Mouse (Mus musculus) neural tube, embryonic 11.5 days (tissue): ENCODE measurements around the gene Stk38l. TPM values are rescaled to one million over a fixed set of nuclear protein-coding genes. Genes with fewer than 3 reads are reported as not detected.

Source experiments
- ATAC-seq: fragments of 200-750 bp; cut with Nextera tagmentation; 2 replicates; pipeline ENCODE4 v1.8.0; 2017; ENCODE audit warnings: moderate number of reproducible peaks, mild to moderate bottlenecking, moderate TSS enrichment, moderate library complexity; ENCODE audit not compliant: insufficient read depth, low FRiP score, low TSS enrichment
- DNase-seq: peaks from one replicate; pipeline ENCODE4 v3.0.0-alpha.2; 2015; ENCODE audit warnings: low spot score
- H3K27ac ChIP-seq: fragments of 300-500 bp; sonication (generic); 2 replicates; pipeline ENCODE4 v1.5.1; 2014; ENCODE audit warnings: low read depth, mild to moderate bottlenecking, low read length
- H3K27me3 ChIP-seq: fragments of 300-500 bp; sonication (generic); 2 replicates; pipeline ENCODE4 v1.6.1; 2014; ENCODE audit warnings: mild to moderate bottlenecking, low read length, mixed read lengths; ENCODE audit not compliant: control insufficient read depth, insufficient read depth
- H3K36me3 ChIP-seq: fragments of 300-500 bp; sonication (generic); 2 replicates; pipeline ENCODE4 v1.6.1; 2014; ENCODE audit warnings: mild to moderate bottlenecking, low read length, moderate library complexity, mixed read lengths; ENCODE audit not compliant: control insufficient read depth, insufficient read depth
- H3K4me1 ChIP-seq: fragments of 300-500 bp; sonication (generic); 2 replicates; pipeline ENCODE4 v1.6.1; 2014; ENCODE audit warnings: low read length, mixed read lengths; ENCODE audit not compliant: control insufficient read depth, insufficient read depth
- H3K4me2 ChIP-seq: fragments of 300-500 bp; sonication (generic); 2 replicates; pipeline ENCODE4 v1.6.1; 2014; ENCODE audit warnings: low read depth, mild to moderate bottlenecking, moderate library complexity
- H3K4me3 ChIP-seq: fragments of 300-500 bp; sonication (generic); 2 replicates; pipeline ENCODE4 v1.5.1; 2014; ENCODE audit warnings: low read depth, low read length
- H3K9ac ChIP-seq: fragments of 300-500 bp; sonication (generic); 2 replicates; pipeline ENCODE4 v1.6.1; 2014; ENCODE audit warnings: mild to moderate bottlenecking, low read length
- H3K9me3 ChIP-seq: fragments of 300-500 bp; sonication (generic); 2 replicates; pipeline ENCODE4 v1.6.1; 2016; ENCODE audit warnings: low read length; ENCODE audit not compliant: control insufficient read depth
- WGBS: fragments of 180-500 bp; shearing (Covaris S2); extraction: QIAGEN DNeasy Blood & Tissue Kit; methylation state at CpG from one replicate; pipeline ENCODE4 v1.1.7; 2014; 5-methylcytosine and 5-hydroxymethylcytosine counted together
- polyA plus RNA-seq: library from polyadenylated mRNA; unstranded; fragments of >200 nt; fragmentation: Nextera tagmentation; extraction: Ambion mirVana; gene quantifications from 2 replicates; pipeline ENCODE4 v1.2.1, GENCODE M21; 2014

Stk38l gene
- polyA plus RNA-seq, 1 experiment from 2014 or later = 19.5 TPM

DNA sequence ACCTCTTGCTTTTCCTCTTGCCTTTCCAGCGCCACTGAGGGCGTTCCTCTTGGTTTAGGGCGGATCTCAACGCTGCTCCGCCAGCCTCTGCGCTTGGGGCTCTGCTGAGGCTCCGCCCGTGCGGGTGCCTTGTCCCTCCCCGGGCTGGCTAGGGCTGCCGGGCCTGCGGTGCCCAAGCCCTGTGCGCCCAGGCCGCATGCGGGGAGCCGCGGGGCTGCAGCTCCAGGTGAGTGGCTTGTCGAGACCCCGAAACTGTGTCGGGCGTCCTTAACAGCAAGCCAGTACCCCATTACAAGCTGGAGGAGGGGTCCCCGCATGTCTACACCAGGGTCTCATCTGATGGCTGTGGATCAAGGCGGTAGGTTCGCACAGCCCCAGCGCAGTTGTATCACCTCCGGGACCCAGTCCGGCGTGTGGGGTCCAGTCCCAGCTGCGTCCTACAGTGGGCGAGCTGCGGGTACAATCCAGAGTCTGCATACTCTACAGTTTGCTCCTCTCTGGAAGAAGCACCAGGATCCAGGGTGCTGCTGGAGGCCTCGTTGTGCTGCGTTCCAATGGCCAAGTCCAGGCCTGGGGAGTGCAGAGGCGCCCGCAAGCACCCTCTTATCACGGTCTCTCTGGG is 71.2 kb downstream of the Stk38l start, which contains the start of gene Arntl2:
Arntl2 (plus strand) TSS at position 132 of the 622 bp plus-strand sequence.
- peaks cover 4% of the 10 kb centered on the region; the same call in 1 of the 2 replicates for H3K27me3 ChIP-seq
- H3K4me2 ChIP-seq = peak within 1 kb of the TSS; percentile 88
- H3K4me1 ChIP-seq = no peaks in the 10 kb centered on the region
- H3K36me3 ChIP-seq = no peaks in the 10 kb centered on the region
- H3K9ac ChIP-seq = peak within 1 kb of the TSS; percentile 55
- 2% methylated on average over 36 of the region's 36 CpGs for WGBS
- no peaks in the 10 kb centered on the region for H3K9me3 ChIP-seq
- peak; percentile 87 for ATAC-seq
- H3K27ac ChIP-seq = no peak within 1 kb of the TSS
- peak within 1 kb of the TSS; percentile 43 for H3K4me3 ChIP-seq
- peak; percentile 79 for DNase-seq

DNA sequence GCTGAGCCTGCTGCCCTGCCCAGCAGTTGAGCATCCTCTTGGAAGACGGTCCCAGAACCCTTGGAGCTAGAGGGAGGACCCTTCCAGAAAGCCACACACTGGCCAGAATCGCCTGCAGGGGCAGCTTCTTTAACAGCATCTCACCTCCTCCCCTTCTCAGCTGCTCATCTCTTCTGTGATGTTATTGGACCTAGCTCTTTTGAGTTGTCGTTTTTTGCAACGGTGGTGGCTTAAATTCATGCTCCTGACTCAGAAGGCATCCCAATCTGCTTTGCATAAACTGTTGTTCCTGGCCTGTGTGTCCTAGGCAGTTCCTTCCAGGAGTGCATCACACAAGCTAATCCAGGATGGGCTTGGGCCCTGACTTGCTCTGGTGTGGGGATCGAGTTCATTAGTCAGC is 72.7 kb downstream of the Stk38l start:
- no peaks in the 10 kb centered on the region for H3K9me3 ChIP-seq
- no peak for ATAC-seq

GRCm38 (mm10) chr6:146809991-146810390 is 85.2 kb downstream of the Stk38l start:
- no peak for ATAC-seq
- Histone ChIP-seq H3K4me1 (no peaks in the 10 kb centered on the region), H3K36me3 (no peaks in the 10 kb centered on the region), H3K27ac (no peak overlapping the region), H3K9ac (no peak overlapping the region), H3K27me3 (no peaks in the 10 kb centered on the region), H3K9me3 (no peaks in the 10 kb centered on the region), H3K4me3 (no peak overlapping the region), H3K4me2 (no peak overlapping the region)
- DNase-seq = no peak
- WGBS = 92% methylated on average over 6 of the region's 6 CpGs

More for the DNA sequence above, 72.7 kb downstream of the Stk38l start:
- no peaks in the 10 kb centered on the region for H3K36me3 ChIP-seq
- no peak overlapping the region for H3K4me3 ChIP-seq
- H3K9ac ChIP-seq = no peak overlapping the region
- no peak overlapping the region for H3K4me2 ChIP-seq
- WGBS = 60% methylated on average over 5 of the region's 5 CpGs
- no peaks in the 10 kb centered on the region for H3K4me1 ChIP-seq
- H3K27me3 ChIP-seq = peaks cover 4% of the 10 kb centered on the region; the same call in 1 of the 2 replicates
- DNase-seq = no peak
- H3K27ac ChIP-seq = no peak overlapping the region

DNA sequence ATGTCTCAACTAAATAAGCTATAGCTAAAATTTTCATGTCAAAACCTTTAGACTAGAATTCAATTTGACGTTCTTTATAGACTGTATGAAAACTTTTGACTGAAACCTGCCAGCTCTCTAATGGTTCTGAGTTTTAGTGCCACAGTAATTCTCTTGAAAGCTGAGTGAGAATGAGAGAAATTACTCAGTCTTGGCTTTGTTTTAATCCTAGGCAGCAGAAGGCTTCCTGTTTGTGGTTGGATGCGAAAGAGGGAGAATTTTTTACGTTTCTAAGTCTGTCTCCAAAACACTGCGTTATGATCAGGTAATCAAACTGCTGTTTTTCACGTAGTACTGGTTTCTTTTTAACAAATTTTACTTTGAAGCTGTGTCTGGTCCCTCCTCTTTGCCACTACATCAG is 88.2 kb downstream of the Stk38l start:
- H3K9me3 ChIP-seq = no peaks in the 10 kb centered on the region
- no peak for ATAC-seq
- no peak overlapping the region for H3K4me2 ChIP-seq
- no peak for DNase-seq
- H3K4me3 ChIP-seq = no peak overlapping the region
- no peak overlapping the region for H3K9ac ChIP-seq
- 90% methylated on average over 5 of the region's 5 CpGs for WGBS
- H3K4me1 ChIP-seq = no peaks in the 10 kb centered on the region
- no peak overlapping the region for H3K27ac ChIP-seq
- no peaks in the 10 kb centered on the region for H3K27me3 ChIP-seq
- no peaks in the 10 kb centered on the region for H3K36me3 ChIP-seq

GRCm38 (mm10) chr6:146820177-146820965 is 95.6 kb downstream of the Stk38l start:
- H3K27me3 ChIP-seq = no peaks in the 10 kb centered on the region
- 89% methylated on average over 29 of the region's 29 CpGs for WGBS
- H3K4me1 ChIP-seq = no peaks in the 10 kb centered on the region
- no peaks in the 10 kb centered on the region for H3K36me3 ChIP-seq
- no peak for ATAC-seq
- H3K4me3 ChIP-seq = no peak overlapping the region
- H3K27ac ChIP-seq = no peak overlapping the region
- no peaks in the 10 kb centered on the region for H3K9me3 ChIP-seq
- H3K4me2 ChIP-seq = no peak overlapping the region
- DNase-seq = no peak
- no peak overlapping the region for H3K9ac ChIP-seq

DNA sequence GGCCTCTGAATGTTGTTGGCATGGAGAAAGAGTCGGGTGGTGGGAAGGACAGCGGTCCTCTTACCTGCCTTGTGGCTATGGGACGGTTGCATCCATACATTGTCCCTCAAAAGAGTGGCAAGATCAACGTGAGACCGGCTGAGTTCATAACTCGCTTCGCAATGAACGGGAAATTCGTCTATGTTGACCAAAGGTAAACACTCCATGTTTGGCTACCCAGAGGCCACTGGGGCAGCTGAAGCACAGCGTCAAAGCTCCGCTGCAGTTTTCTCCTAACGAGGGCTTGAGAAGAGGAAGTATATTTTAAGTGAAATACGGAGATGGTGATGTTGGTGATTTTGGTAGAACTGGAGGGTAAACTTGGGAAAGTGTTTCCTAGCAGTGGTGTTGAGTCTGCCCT is 97.2 kb downstream of the Stk38l start:
- ATAC-seq (no peak), DNase-seq (no peak)
- H3K4me2 ChIP-seq = no peak overlapping the region
- no peak overlapping the region for H3K9ac ChIP-seq
- 92% methylated on average over 13 of the region's 13 CpGs for WGBS
- no peaks in the 10 kb centered on the region for H3K9me3 ChIP-seq
- H3K4me1 ChIP-seq = no peaks in the 10 kb centered on the region
- no peaks in the 10 kb centered on the region for H3K27me3 ChIP-seq
- H3K4me3 ChIP-seq = no peak overlapping the region
- H3K36me3 ChIP-seq = no peaks in the 10 kb centered on the region
- no peak overlapping the region for H3K27ac ChIP-seq

DNA sequence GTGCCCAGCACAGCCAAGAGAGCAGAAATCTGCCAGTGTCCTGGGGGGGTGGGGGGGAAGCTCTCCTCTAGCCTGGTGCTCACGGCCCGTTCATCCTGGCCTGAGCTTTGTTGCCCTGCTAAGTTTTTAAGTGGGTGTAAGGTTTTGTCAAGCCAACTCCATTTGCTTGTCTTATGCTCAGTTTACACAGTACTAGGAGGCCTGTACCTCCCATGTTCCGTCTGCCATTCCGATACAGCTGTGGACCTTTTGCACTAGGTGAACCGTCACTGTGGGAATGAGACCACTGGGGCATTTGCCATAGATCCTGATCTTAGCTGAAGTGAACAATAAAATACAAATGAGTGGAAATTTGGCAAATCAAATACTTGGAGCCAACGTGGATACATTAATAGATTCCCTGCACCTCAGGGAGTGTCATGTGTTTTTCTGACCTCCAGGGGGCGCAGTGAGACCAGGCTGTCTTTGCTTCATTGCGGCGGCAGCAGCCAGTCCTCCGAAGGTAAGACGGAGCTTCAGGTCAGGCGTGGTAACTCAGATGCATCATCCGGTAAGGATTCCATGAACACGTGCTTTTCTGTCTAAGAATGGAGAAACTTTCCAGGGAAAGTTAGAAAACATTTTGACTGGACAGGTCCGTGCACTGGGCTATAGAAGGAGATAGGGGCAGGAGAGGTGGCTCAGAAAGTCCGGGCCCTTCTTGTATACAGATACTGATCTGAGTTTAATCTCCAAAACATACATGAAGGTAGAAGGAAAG is 100.1 kb downstream of the Stk38l start:
- H3K9me3 ChIP-seq = no peaks in the 10 kb centered on the region
- no peaks in the 10 kb centered on the region for H3K27me3 ChIP-seq
- no peaks in the 10 kb centered on the region for H3K4me1 ChIP-seq
- no peak overlapping the region for H3K4me3 ChIP-seq
- no peaks in the 10 kb centered on the region for H3K36me3 ChIP-seq
- H3K27ac ChIP-seq = no peak overlapping the region
- ATAC-seq (peak; percentile 56; the same call in 1 of the 2 replicates), DNase-seq (peak; percentile 60)
- H3K9ac ChIP-seq = no peak overlapping the region
- 42% methylated on average over 16 of the region's 16 CpGs for WGBS
- no peak overlapping the region for H3K4me2 ChIP-seq

- H3K27me3 ChIP-seq = no peaks in the 10 kb centered on the region
- WGBS = 89% methylated on average over 1 of the region's 1 CpGs
- H3K4me3 ChIP-seq = no peak overlapping the region
- ATAC-seq (peak; percentile 54; the same call in 1 of the 2 replicates), DNase-seq (no peak)
- no peaks in the 10 kb centered on the region for H3K4me1 ChIP-seq
- no peaks in the 10 kb centered on the region for H3K36me3 ChIP-seq
- no peak overlapping the region for H3K9ac ChIP-seq
- H3K9me3 ChIP-seq = no peaks in the 10 kb centered on the region
- H3K27ac ChIP-seq = no peak overlapping the region
- H3K4me2 ChIP-seq = no peak overlapping the region
Observed at GRCm38 (mm10) chr6:146825487-146825773, 100.6 kb downstream of the Stk38l start.
